29 mouse cellular contexts compared by ENCODE assay signal in the genomic region with DNA sequence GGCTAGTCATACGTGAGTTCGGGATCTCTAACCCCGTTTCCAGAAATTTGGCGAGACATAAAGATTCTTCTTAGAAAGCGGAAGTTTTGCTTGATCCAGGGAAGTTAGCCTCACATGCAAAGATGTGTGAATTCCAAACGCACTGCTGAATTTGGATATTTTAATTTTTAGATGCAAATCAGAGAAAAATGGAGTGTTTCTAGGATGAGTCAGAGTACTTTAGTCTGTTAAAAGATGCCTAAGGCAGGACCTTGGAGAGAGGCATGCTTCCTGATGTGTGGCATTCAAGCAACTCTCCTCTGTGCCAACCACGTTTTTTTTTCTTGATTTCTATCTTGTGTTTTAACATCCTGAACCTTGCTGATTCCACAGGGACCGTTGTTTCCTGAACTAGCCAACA.
A peak's percentile ranks its signal among the peaks of the same experiment; 100 is the strongest.
DNase-seq lines count a peak whose midpoint lies in the region; ATAC-seq and TF ChIP-seq lines count a peak whose summit lies in the region.
"Had no signal": no experiment of that assay in that cellular context is flagged by ENCODE, and none has a peak within 500 bp of the region (broad histone marks: within the 10 kb centered on the region; RNA-seq: fewer than 3 reads in every experiment).

No protein-coding gene starts in this region.

- no peak overlapping the region for H3K4me3 ChIP-seq in kidney, postnatal 0 days (replicated peaks; ENCODE audit: low read depth, low read length)
- H3K4me3 ChIP-seq: embryonic facial prominence, embryonic 13.5 days; gastrocnemius, adult 2 months; heart, embryonic 12.5 days; heart, embryonic 15.5 days; hindbrain, embryonic 10.5 days; hindbrain, embryonic 13.5 days; intestine, embryonic 15.5 days had no signal

- H3K27me3 ChIP-seq in kidney, postnatal 0 days (ENCODE audit: insufficient read depth, low read length), result no peaks in the 10 kb centered on the region
- H3K27me3 ChIP-seq: embryonic facial prominence, embryonic 13.5 days; heart, embryonic 12.5 days; heart, embryonic 15.5 days; hindbrain, embryonic 13.5 days; intestine, embryonic 15.5 days had no signal

- peak; percentile 29 for DNase-seq in adrenal gland, postnatal 14 days
- no peak for DNase-seq in adrenal gland, postnatal 4 days (ENCODE audit: low spot score in 2 of 2)
- peak; percentile 25 for DNase-seq in kidney, postnatal 0 days (ENCODE audit: low spot score)
- no peak for DNase-seq in kidney, postnatal 10 days
- DNase-seq in 3T3-L1 (ENCODE audit: low read depth, low spot score) (peak; percentile 7), NIH3T3 (ENCODE audit: low read depth) (peak; percentile 35)
- no peak for DNase-seq in cerebellum, adult 18-20 months
- no peak for DNase-seq in frontal cortex, postnatal 36 days (ENCODE audit: low spot score in 2 of 2)
- DNase-seq: adrenal gland, postnatal 10 days; cerebellum, adult 2 months; cerebellum, adult 9-11 months; cerebellum, postnatal 25 days; forebrain, postnatal 0 days; gastrocnemius, adult 2 months; gastrocnemius, postnatal 14 days; heart, adult 18-20 months; heart, postnatal 10 days; heart, postnatal 36 days; kidney, adult 11 months had no signal

- TF ChIP-seq CTCF in kidney, postnatal 0 days (IDR thresholded peaks at IDR 0.05; ENCODE audit: low read depth), result no peak

- H3K9ac ChIP-seq in kidney, postnatal 0 days (ENCODE audit: low read depth, low read length), result no peak overlapping the region
- H3K9ac ChIP-seq: embryonic facial prominence, embryonic 13.5 days; forebrain, postnatal 0 days; heart, embryonic 12.5 days; heart, embryonic 15.5 days; hindbrain, embryonic 13.5 days; intestine, embryonic 15.5 days had no signal

- no peak overlapping the region for H3K4me2 ChIP-seq in kidney, postnatal 0 days (ENCODE audit: low read length)
- H3K4me2 ChIP-seq: embryonic facial prominence, embryonic 13.5 days; heart, embryonic 12.5 days; heart, embryonic 15.5 days; hindbrain, embryonic 13.5 days; intestine, embryonic 15.5 days had no signal

- H3K9me3 ChIP-seq in kidney, postnatal 0 days (replicated peaks; ENCODE audit: low read length), result no peaks in the 10 kb centered on the region
- H3K9me3 ChIP-seq: embryonic facial prominence, embryonic 13.5 days; heart, embryonic 12.5 days; heart, embryonic 15.5 days; hindbrain, embryonic 10.5 days; hindbrain, embryonic 13.5 days; intestine, embryonic 15.5 days had no signal

- no peaks in the 10 kb centered on the region for H3K4me1 ChIP-seq in kidney, postnatal 0 days (replicated peaks; ENCODE audit: insufficient read depth, low read length)
- H3K4me1 ChIP-seq: embryonic facial prominence, embryonic 13.5 days; hindbrain, embryonic 10.5 days; hindbrain, embryonic 13.5 days; intestine, embryonic 15.5 days had no signal

- no peaks in the 10 kb centered on the region for H3K36me3 ChIP-seq in kidney, postnatal 0 days (ENCODE audit: insufficient read depth, low read length)
- H3K36me3 ChIP-seq: embryonic facial prominence, embryonic 13.5 days; heart, embryonic 12.5 days; heart, embryonic 15.5 days; hindbrain, embryonic 10.5 days; hindbrain, embryonic 13.5 days; intestine, embryonic 15.5 days had no signal

- H3K27ac ChIP-seq in kidney, postnatal 0 days, result no peak overlapping the region
- H3K27ac ChIP-seq: embryonic facial prominence, embryonic 13.5 days; gastrocnemius, adult 2 months; heart, embryonic 15.5 days; hindbrain, embryonic 10.5 days; hindbrain, embryonic 13.5 days; intestine, embryonic 15.5 days had no signal

- no peak for ATAC-seq in kidney, postnatal 0 days (replicated peaks; ENCODE audit: low FRiP score, low read depth)
- ATAC-seq: CD4-positive, CD25-positive, alpha-beta regulatory T cell, adult 4 months; forebrain, embryonic 14.5 days; forebrain, postnatal 0 days; hindbrain, embryonic 16.5 days; intestine, embryonic 15.5 days; Patski had no signal

- WGBS in kidney, postnatal 0 days, result 81% methylated on average over 8 of the region's 8 CpGs

Comparison
In these comparisons a context has a peak if more than half of its experiments do, and no peak if none do; other contexts are left out.
1. DNase-seq: peak in adrenal gland, postnatal 14 days (single experiment), kidney, postnatal 0 days (single experiment), 3T3-L1 (single experiment) and NIH3T3 (single experiment); none in adrenal gland, postnatal 4 days (0 of 2), kidney, postnatal 10 days (single experiment), cerebellum, adult 18-20 months (0 of 2) and frontal cortex, postnatal 36 days (0 of 2).